Mouse (Mus musculus): Measurements from ENCODE around the gene Arhgap9. TPM values are rescaled to one million over a fixed set of nuclear protein-coding genes. Genes with fewer than 3 reads are reported as not detected.

The Arhgap9 gene
- total and polyA plus RNA-seq, 3 experiments, result 32.4 to 44.7 (median 33.7) TPM

- no peak overlapping the region for H3K9ac ChIP-seq (ENCODE audit: insufficient read depth, low read depth)
- H3K27ac ChIP-seq (ENCODE audit: insufficient read depth, low read depth), result no peak overlapping the region
- H3K27me3 ChIP-seq (replicated peaks), result no peaks in the 10 kb centered on the region
- no peak overlapping the region for H3K4me3 ChIP-seq (replicated peaks in 1 of 3; ENCODE audit: low read depth in 2 of 3, low read length in 2 of 3, poor library complexity in 1 of 3)
- dilution Hi-C loops (cut with MboI; ENCODE audit: extremely low pct_ligation_motif_present, extremely low pct_unique_long_range_greater_than_20kb, low sequenced_read_pairs) (no loop called here), in situ Hi-C loops (cut with MboI; ENCODE audit: low pct_ligation_motif_present, low pct_unique_long_range_greater_than_20kb, low sequenced_read_pairs) (no loop called here)
- H3K79me2 ChIP-seq (replicated peaks; ENCODE audit: control insufficient read depth, extremely low read depth, insufficient read depth, poor library complexity, severe bottlenecking), result no peaks in the 10 kb centered on the region
- no peak overlapping the region for H3K4me2 ChIP-seq (ENCODE audit: insufficient read depth, low read depth, poor library complexity, severe bottlenecking)
- H3K36me3 ChIP-seq (replicated peaks in 1 of 2; ENCODE audit: control insufficient read depth in 1 of 2, insufficient read depth in 1 of 2, low read length in 1 of 2), result no peaks in the 10 kb centered on the region
- DNase-seq (ENCODE audit: extremely low read depth), result no peak
- H3K9me3 ChIP-seq (replicated peaks; ENCODE audit: low read length), result peaks cover 3% of the 10 kb centered on the region
- peaks cover 0 to 9% of the 10 kb centered on the region in 2 experiments; a peak in 2 of 4 replicates for H3K4me1 ChIP-seq (ENCODE audit: control insufficient read depth in 1 of 2, insufficient read depth in 2 of 2)
- TF ChIP-seq KAT2A (IDR thresholded peaks at IDR 0.05; ENCODE audit: insufficient replicate concordance, low read length), result no peak
- TF ChIP-seq TBP (conservative IDR thresholded peaks at IDR 0.05; ENCODE audit: low read depth, low read length), result no peak
- no peak for TF ChIP-seq MAFK (IDR thresholded peaks at IDR 0.05; ENCODE audit: insufficient replicate concordance, low read length)
- TF ChIP-seq ZNF384 (IDR thresholded peaks at IDR 0.05; ENCODE audit: low read depth, low read length), result no peak
- no peak for TF ChIP-seq CTCF (conservative IDR thresholded peaks at IDR 0.05 in 1 of 2, IDR thresholded peaks at IDR 0.05 in 1 of 2; ENCODE audit: low read depth in 2 of 2, low read length in 2 of 2)
- TF ChIP-seq CHD1 (IDR thresholded peaks at IDR 0.05; ENCODE audit: low read depth, low read length), result no peak
- no peak for TF ChIP-seq ZC3H11A (IDR thresholded peaks at IDR 0.05; ENCODE audit: low read depth, low read length)
- TF ChIP-seq SIN3A (IDR thresholded peaks at IDR 0.05; ENCODE audit: low read length), result no peak
Measured at GRCm38 (mm10) chr10:127367116-127367515, 45.4 kb downstream of the Arhgap9 start.

- in situ Hi-C loops (cut with MboI; ENCODE audit: low pct_ligation_motif_present, low pct_unique_long_range_greater_than_20kb, low sequenced_read_pairs), result no loop called here
Measured at GRCm38 (mm10) chr10:127368273-127368672, 46.5 kb downstream of the Arhgap9 start.

More at GRCm38 (mm10) chr10:127368273-127368672, 46.5 kb downstream of the Arhgap9 start:
- H3K9ac ChIP-seq (ENCODE audit: insufficient read depth, low read depth), result no peak overlapping the region
- no peaks in the 10 kb centered on the region for H3K36me3 ChIP-seq (replicated peaks in 1 of 2; ENCODE audit: control insufficient read depth in 1 of 2, insufficient read depth in 1 of 2, low read length in 1 of 2)
- peaks cover 0 to 9% of the 10 kb centered on the region in 2 experiments; a peak in 2 of 4 replicates for H3K4me1 ChIP-seq (ENCODE audit: control insufficient read depth in 1 of 2, insufficient read depth in 2 of 2)
- dilution Hi-C loops (cut with MboI; ENCODE audit: extremely low pct_ligation_motif_present, extremely low pct_unique_long_range_greater_than_20kb, low sequenced_read_pairs), result no loop called here
- no peak overlapping the region for H3K27ac ChIP-seq (ENCODE audit: insufficient read depth, low read depth)
- H3K27me3 ChIP-seq (replicated peaks), result no peaks in the 10 kb centered on the region
- H3K4me3 ChIP-seq (replicated peaks in 1 of 3; ENCODE audit: low read depth in 2 of 3, low read length in 2 of 3, poor library complexity in 1 of 3), result no peak overlapping the region
- H3K79me2 ChIP-seq (replicated peaks; ENCODE audit: control insufficient read depth, extremely low read depth, insufficient read depth, poor library complexity, severe bottlenecking), result no peaks in the 10 kb centered on the region
- no peak overlapping the region for H3K4me2 ChIP-seq (ENCODE audit: insufficient read depth, low read depth, poor library complexity, severe bottlenecking)
- no peaks in the 10 kb centered on the region for H3K9me3 ChIP-seq (replicated peaks; ENCODE audit: low read length)
- TF ChIP-seq BHLHE40 (IDR thresholded peaks at IDR 0.05; ENCODE audit: low read depth, low read length), result no peak
- no peak for TF ChIP-seq NRF1 (IDR thresholded peaks at IDR 0.05; ENCODE audit: low read depth, low read length)
- no peak for TF ChIP-seq NELFE (IDR thresholded peaks at IDR 0.05; ENCODE audit: low read depth, low read length)
- TF ChIP-seq MYC (IDR thresholded peaks at IDR 0.05; ENCODE audit: low read depth, low read length), result no peak
- TF ChIP-seq USF2 (conservative IDR thresholded peaks at IDR 0.05; ENCODE audit: low read depth, low read length), result no peak
- TF ChIP-seq EP300 (IDR thresholded peaks at IDR 0.05; ENCODE audit: low read length), result no peak
- TF ChIP-seq TCF12 (IDR thresholded peaks at IDR 0.05; ENCODE audit: low read depth, low read length), result no peak
- no peak for TF ChIP-seq ZKSCAN1 (IDR thresholded peaks at IDR 0.05; ENCODE audit: borderline replicate concordance, low read depth, low read length)
- TF ChIP-seq USF1 (IDR thresholded peaks at IDR 0.05; ENCODE audit: low read depth, low read length), result no peak
- no peak for TF ChIP-seq E2F4 (IDR thresholded peaks at IDR 0.05; ENCODE audit: insufficient replicate concordance, low read depth, low read length)
- no peak for TF ChIP-seq MAZ (IDR thresholded peaks at IDR 0.05; ENCODE audit: low read depth, low read length)
- DNase-seq (ENCODE audit: extremely low read depth), result no peak

Data from CH12.LX (cell line).